Mouse (Mus musculus) heart, adult 2 months (tissue): Measurements from ENCODE around the gene Mindy4. TPM values are rescaled to one million over a fixed set of nuclear protein-coding genes. Genes with fewer than 3 reads are reported as not detected.

Source experiments
- DNase-seq, 2 experiments: peaks; one replicate each; pipeline ENCODE4 v3.0.0; 2021
- H3K27ac ChIP-seq: fragments of 200-600 bp; 2 replicates; pipeline ENCODE4 v1.8.1; 2022
- H3K27me3 ChIP-seq: fragments of 200-500 bp; 2 replicates; pipeline ENCODE4 v1.6.1; 2012; ENCODE audit warnings: mild to moderate bottlenecking, low read length, inconsistent platforms, mixed read lengths; ENCODE audit not compliant: control insufficient read depth, insufficient read depth
- H3K36me3 ChIP-seq: fragments of 200-500 bp; 2 replicates; pipeline ENCODE4 v1.6.1; 2012; ENCODE audit warnings: low read length, inconsistent platforms; ENCODE audit not compliant: control insufficient read depth, insufficient read depth
- H3K4me1 ChIP-seq: fragments of 200-500 bp; 2 replicates; pipeline ENCODE4 v1.6.1; 2011; ENCODE audit warnings: low read length; ENCODE audit not compliant: control insufficient read depth, insufficient read depth
- H3K4me3 ChIP-seq: fragments of 200-600 bp; 2 replicates; pipeline ENCODE4 v1.8.1; 2022
- H3K79me2 ChIP-seq: fragments of 200-500 bp; replicated peaks from 2 replicates; pipeline ENCODE4 v1.6.1; 2012; ENCODE audit warnings: mild to moderate bottlenecking, inconsistent platforms, low read length, moderate library complexity, mixed read lengths; ENCODE audit not compliant: control insufficient read depth, insufficient read depth
- H3K9ac ChIP-seq: fragments of 200-500 bp; 2 replicates; pipeline ENCODE4 v1.6.1; 2012; ENCODE audit warnings: low read depth, mild to moderate bottlenecking, control low read depth, inconsistent platforms, low read length, mixed read lengths
- CTCF ChIP-seq: fragments of 200-600 bp; IDR thresholded peaks from 2 replicates; pipeline ENCODE4 v1.8.1; 2022; ENCODE audit warnings: antibody characterized with exemption, mild to moderate bottlenecking, moderate library complexity
- EP300 ChIP-seq: fragments of 200-500 bp; IDR thresholded peaks from 2 replicates; pipeline ENCODE4 v1.6.1; 2011; ENCODE audit warnings: low read depth, low read length, control low read depth; ENCODE audit not compliant: insufficient read depth
- POLR2A ChIP-seq: fragments of 200-500 bp; IDR thresholded peaks from 2 replicates; pipeline ENCODE4 v1.6.1; 2011; ENCODE audit warnings: mild to moderate bottlenecking, low read depth, low read length, control low read depth; ENCODE audit not compliant: insufficient read depth
- WGBS: fragments of 180-500 bp; shearing (Covaris S2); methylation state at CpG from one replicate; pipeline ENCODE4 v1.1.7; 2018; 5-methylcytosine and 5-hydroxymethylcytosine counted together
- intact Hi-C: fragments of 180-260 bp; cut with DNase I; formaldehyde crosslinking; loops from one replicate; pipeline ENCODE4 v1.15.1; 2025
- polyA plus RNA-seq: library from polyadenylated mRNA; depleted of rRNA; stranded (reverse); fragments of >200 nt; gene quantifications from 2 replicates; pipeline ENCODE4 v1.2.3, GENCODE M21; 2012
- total RNA-seq, 2 experiments: library from RNA; stranded (reverse); gene quantifications; 2 replicates each; pipeline ENCODE4 v1.2.3; 2021

Gene Mindy4
- total and polyA plus RNA-seq, 3 experiments, result 4.3 to 5.2 (median 5.0) TPM

DNA sequence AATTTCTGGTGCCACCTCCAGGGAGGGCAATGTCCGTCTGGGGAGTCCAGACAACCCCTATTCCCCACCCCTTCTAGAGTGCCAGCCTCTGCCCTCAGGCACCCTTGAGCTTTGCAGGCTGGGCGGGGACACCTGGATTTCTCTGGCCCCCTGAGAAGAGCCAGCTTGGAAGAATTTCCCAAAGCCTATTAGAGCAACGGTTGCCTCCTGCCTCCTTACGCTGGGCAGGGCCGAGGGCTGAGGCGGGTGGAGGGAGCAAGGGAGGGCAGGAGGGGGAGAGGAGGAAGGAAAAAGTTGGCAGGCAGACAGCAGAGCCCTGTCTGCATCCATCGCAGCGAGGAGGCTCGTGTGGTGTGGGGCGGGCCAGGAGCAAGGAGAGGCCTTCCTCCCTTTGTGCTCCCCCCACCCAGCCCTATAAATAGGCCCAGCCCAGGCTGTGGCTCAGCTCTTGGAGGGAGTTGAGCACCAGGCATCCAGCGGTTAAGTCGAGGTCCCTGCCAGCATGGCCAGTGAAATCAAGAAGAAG is 132.9 kb downstream of the Mindy4 start, which contains the start of gene Aqp1:
Gene Aqp1 (plus strand): TSS at position 444 of the 526 bp plus-strand sequence.
- peak within 1 kb of the TSS; percentile 82 for H3K27ac ChIP-seq
- DNase-seq, result peak; percentile 85 to 86
- no peaks in the 10 kb centered on the region for H3K36me3 ChIP-seq
- intact Hi-C loops, result no loop called here
- peak within 1 kb of the TSS; percentile 91 for H3K9ac ChIP-seq
- TF ChIP-seq EP300, result peak; percentile 91
- TF ChIP-seq POLR2A, result peak; percentile 99
- no peak for TF ChIP-seq CTCF
- no peaks in the 10 kb centered on the region for H3K79me2 ChIP-seq
- peaks cover 4% of the 10 kb centered on the region for H3K4me1 ChIP-seq
- WGBS, result 7% methylated on average over 12 of the region's 12 CpGs
- peak within 1 kb of the TSS; percentile 59 for H3K4me3 ChIP-seq
- no peaks in the 10 kb centered on the region for H3K27me3 ChIP-seq

DNA sequence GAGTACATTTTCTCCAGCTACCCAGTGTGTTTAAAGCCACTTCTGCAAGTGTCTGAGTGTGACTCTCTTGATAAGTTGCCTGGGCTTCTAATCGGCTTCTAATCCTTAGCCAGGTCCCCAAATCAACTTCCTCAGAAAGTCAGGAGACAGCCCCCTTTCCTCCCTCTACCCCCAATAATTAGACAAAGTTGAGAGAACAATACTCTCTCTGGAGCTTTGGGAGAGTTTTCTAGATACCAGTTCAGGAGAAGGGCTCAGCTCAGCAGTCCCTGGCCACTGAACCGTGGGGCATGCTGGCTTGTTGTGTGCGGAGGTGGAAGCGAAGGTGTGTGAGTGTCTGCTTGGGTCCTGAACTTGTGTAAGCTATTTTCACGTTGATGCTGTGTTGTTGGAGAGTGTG is 134.1 kb downstream of the Mindy4 start:
- whole genome bisulfite sequencing, result 43% methylated on average over 5 of the region's 5 CpGs
- Histone ChIP-seq H3K79me2 (no peaks in the 10 kb centered on the region), H3K36me3 (no peaks in the 10 kb centered on the region), H3K27ac (peak overlapping the region; percentile 82), H3K4me1 (peaks cover 7% of the 10 kb centered on the region), H3K9ac (peak overlapping the region; percentile 91), H3K27me3 (no peaks in the 10 kb centered on the region), H3K4me3 (peak overlapping the region; percentile 59)
- DNase-seq, result no peak
- intact Hi-C loops, result no loop called here
- TF ChIP-seq EP300 (no peak), POLR2A (no peak), CTCF (no peak)

DNA sequence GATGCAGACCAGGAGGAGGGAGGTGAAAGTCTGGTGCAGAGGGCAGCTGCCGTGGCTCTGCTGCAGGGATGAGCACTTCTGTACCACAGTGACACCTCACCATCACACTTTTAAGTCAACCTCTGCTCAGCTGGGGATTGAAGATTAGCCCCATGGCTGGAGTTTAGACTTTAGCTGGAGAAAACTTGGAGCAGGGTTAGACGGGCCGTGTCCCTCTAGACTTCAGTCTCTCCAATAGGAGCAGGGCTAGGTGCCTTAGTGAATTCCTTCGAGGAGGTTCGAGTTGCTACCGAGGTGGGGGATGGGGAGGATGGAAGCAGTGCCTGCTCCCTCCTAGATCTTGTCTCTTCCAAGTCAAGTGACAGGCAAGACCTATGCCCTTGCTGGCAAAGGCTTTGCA is 134.9 kb downstream of the Mindy4 start:
- Histone ChIP-seq H3K27me3 (no peaks in the 10 kb centered on the region), H3K4me3 (peak overlapping the region; percentile 59), H3K36me3 (no peaks in the 10 kb centered on the region), H3K4me1 (peaks cover 4% of the 10 kb centered on the region), H3K79me2 (no peaks in the 10 kb centered on the region), H3K9ac (peak overlapping the region; percentile 91), H3K27ac (peak overlapping the region; percentile 82)
- intact Hi-C loops, result no loop called here
- WGBS, result 37% methylated on average over 6 of the region's 6 CpGs
- no peak for DNase-seq
- no peak for TF ChIP-seq CTCF
- no peak for TF ChIP-seq EP300
- TF ChIP-seq POLR2A, result no peak

DNA sequence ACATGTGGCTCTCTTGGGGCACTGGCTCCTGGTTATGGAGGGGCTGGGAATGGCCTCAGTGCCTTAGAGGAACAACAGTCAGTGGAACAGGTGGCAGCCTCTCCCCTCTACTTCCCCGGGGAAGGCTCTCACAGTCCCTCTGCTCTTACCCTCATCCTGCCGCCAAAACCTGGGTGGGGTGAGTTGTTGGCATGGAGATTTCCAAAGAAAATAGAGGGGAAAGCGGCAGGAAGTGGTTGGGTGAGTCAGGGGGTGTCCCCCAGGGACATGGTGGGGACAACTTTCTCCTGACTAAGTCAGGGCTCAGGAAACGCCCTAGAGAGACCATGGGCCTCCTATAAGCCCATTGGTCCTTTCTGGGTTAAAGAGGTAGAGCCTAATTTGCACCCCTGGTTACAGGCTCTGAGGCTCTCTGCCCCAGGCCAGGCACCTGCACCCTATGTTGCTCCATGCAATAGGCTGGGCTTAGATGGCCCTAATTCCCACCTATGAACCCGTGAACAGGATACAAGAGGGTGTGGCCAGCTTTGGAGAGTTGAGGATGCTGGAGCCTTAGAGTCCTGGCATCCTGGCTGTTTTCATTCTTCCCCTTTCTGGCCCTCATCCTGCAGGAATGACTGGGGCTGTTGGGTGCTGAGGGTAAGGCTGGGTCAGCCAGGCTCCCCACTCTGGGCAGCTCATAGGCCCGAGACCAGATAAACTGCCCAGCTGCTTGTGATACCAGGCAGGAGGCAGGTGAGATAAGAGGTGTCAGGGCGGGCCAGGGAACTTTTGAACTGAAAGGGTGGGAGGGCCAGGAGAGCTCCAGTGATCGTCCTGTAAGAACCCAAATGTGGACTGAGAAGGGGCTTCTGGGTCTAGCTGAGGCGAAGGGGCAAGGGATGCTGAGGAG is 136.0 kb downstream of the Mindy4 start:
- intact Hi-C loops, result no loop called here
- WGBS, result 53% methylated on average over 9 of the region's 9 CpGs
- peak overlapping the region; percentile 91 for H3K9ac ChIP-seq
- H3K27ac ChIP-seq, result peak overlapping the region; percentile 82
- no peaks in the 10 kb centered on the region for H3K27me3 ChIP-seq
- H3K4me3 ChIP-seq, result peak overlapping the region; percentile 59
- TF ChIP-seq POLR2A (0 out of 2 replicates have a peak, but pooled peaks have one; percentile 37), EP300 (no peak)
- no peak for DNase-seq
- no peaks in the 10 kb centered on the region for H3K36me3 ChIP-seq
- H3K79me2 ChIP-seq, result no peaks in the 10 kb centered on the region
- peaks cover 4% of the 10 kb centered on the region for H3K4me1 ChIP-seq

DNA sequence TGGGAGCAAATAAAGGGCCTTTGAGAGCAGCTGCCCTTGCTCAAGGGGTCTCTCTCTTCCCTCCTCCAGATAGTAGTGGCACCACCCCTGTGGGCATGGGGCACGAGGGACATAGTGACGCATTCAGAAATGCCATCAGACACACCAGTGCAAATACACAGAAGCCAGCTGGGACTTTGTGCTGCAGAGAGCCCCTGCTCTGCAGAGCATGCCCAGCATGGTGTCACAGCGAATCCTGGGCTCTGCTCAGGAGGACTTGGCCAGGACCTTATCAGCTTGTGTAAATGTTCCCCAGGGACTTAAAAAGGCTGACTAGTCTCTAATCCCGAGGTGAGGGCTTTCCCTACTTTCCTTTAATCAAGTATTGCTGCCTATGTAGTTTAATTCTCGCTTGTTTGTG is 138.5 kb downstream of the Mindy4 start:
- H3K9ac ChIP-seq, result peak overlapping the region; percentile 61
- WGBS, result 18% methylated on average over 5 of the region's 5 CpGs
- peaks cover 7% of the 10 kb centered on the region for H3K4me1 ChIP-seq
- intact Hi-C loops, result no loop called here
- TF ChIP-seq POLR2A (no peak), CTCF (no peak), EP300 (no peak)
- peak overlapping the region; percentile 38 for H3K27ac ChIP-seq
- peak in 1 of 2 experiments; percentile 29 for DNase-seq
- H3K4me3 ChIP-seq, result peak overlapping the region; percentile 41
- no peaks in the 10 kb centered on the region for H3K79me2 ChIP-seq
- no peaks in the 10 kb centered on the region for H3K27me3 ChIP-seq
- no peaks in the 10 kb centered on the region for H3K36me3 ChIP-seq

DNA sequence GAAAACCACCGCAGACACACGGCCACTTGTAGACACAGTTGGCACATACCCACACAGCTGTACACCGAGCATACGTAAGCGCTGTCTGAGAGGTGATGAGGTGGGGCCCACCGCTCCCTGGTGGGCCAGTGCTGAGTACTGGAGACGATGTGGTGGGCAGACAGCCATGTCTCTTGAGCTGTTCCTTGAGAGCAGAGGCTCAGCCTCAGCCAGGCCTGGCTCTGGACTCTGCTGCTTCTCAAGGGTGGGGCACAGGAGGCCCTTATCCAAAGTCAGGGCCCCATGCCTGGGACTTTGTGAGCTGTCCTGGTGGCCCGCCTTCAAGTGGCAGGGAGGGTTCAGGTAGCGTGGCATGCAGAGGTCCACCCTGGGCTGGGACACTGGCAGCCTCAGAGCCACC is 139.1 kb downstream of the Mindy4 start:
- H3K4me1 ChIP-seq, result peaks cover 7% of the 10 kb centered on the region
- WGBS, result 34% methylated on average over 9 of the region's 9 CpGs
- peak in 1 of 2 experiments; percentile 53 for DNase-seq
- H3K9ac ChIP-seq, result peak overlapping the region; percentile 32
- no peaks in the 10 kb centered on the region for H3K27me3 ChIP-seq
- no peaks in the 10 kb centered on the region for H3K36me3 ChIP-seq
- TF ChIP-seq POLR2A (no peak), CTCF (no peak), EP300 (no peak)
- H3K79me2 ChIP-seq, result no peaks in the 10 kb centered on the region
- H3K4me3 ChIP-seq, result peak overlapping the region; percentile 41
- intact Hi-C loops, result no loop called here
- peak overlapping the region; percentile 47 for H3K27ac ChIP-seq
